Mouse (Mus musculus): ENCODE results near the gene Mllt6. TPM values are rescaled to one million over a fixed set of nuclear protein-coding genes. Genes with fewer than 3 reads are reported as not detected.
"Not testable (repeated sequence)": the region's sequence is repeated elsewhere in the genome, so short reads cannot be mapped to it uniquely, and the experiment has no call there.

The Mllt6 gene
- polyA plus RNA-seq, 1 experiment from 2014 or later, result 2.1 TPM

DNA sequence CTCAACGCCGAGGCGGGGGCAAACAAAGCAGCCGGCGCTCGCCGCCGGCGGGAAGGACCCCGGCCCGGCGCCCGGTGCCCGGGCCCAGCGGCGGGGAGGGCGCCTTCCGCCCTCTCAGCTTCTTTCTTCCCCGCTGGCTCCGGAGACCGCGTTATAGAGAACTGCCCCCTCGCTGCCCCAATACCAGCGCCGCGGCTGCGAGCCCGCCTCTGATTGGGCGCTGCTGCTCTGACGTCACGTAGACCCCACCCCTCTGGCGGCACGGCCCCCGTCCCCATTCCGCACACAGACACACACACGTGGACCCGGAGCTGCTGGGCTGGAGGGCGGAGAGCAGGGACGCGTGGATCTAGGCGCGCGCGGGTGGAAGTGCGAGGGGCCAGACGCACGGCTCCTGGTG, 33.6 kb upstream of the Mllt6 start, which contains the start of gene Epop:
Gene Epop, minus strand, starts transcription at position 127 of the 400 bp plus-strand sequence.
- H3K4me3 ChIP-seq, result peak within 1 kb of the TSS; percentile 86
- peaks cover 58% of the 10 kb centered on the region for H3K4me1 ChIP-seq
- H3K27me3 ChIP-seq (replicated peaks; ENCODE audit: low read depth, poor library complexity, severe bottlenecking), result peaks cover 71% of the 10 kb centered on the region
- no peaks in the 10 kb centered on the region for H3K9me3 ChIP-seq
- peak within 1 kb of the TSS; percentile 93 for H3K27ac ChIP-seq (replicated peaks)
- H3K36me3 ChIP-seq (replicated peaks), result no peaks in the 10 kb centered on the region
- WGBS, result under 1% methylated on average over 47 of the region's 47 CpGs
- DNase-seq (ENCODE audit: low spot score), result peak; percentile 96

- peaks cover 56% of the 10 kb centered on the region for H3K4me1 ChIP-seq
- H3K27me3 ChIP-seq (replicated peaks; ENCODE audit: low read depth, poor library complexity, severe bottlenecking), result peaks cover 56% of the 10 kb centered on the region
- 29% methylated on average over 2 of the region's 2 CpGs for WGBS
- H3K36me3 ChIP-seq (replicated peaks), result no peaks in the 10 kb centered on the region
- H3K9me3 ChIP-seq, result no peaks in the 10 kb centered on the region
- no peak overlapping the region for H3K27ac ChIP-seq (replicated peaks)
- no peak overlapping the region for H3K4me3 ChIP-seq
- DNase-seq (ENCODE audit: low spot score), result no peak
These were observed 32.2 kb upstream of the Mllt6 start for GRCm38 (mm10) chr11:97631046-97631445.

DNA sequence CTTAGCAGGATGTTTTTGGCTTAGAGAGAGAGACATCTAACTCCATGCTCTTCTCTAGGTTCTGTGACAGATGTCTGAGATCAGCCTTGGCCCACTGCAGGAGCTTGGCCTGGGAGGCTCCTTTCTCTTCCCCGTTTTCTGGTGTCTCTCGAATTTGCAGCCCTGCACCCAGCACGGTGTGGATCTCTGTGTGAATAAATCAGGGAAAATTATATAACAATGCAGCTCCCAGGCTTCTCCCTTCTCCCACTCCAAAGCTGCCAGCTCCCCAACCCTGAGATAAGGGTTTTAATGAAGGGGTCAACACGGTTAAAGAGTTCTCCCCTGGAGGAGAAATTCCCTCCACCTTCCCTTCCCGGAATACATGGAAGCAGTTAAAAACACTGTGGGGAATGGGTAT, 31.7 kb upstream of the Mllt6 start:
- Histone ChIP-seq H3K4me3 (peak overlapping the region; percentile 2; the same call in 1 of the 2 replicates), H3K27ac (replicated peaks) (no peak overlapping the region), H3K27me3 (replicated peaks; ENCODE audit: low read depth, poor library complexity, severe bottlenecking) (peaks cover 51% of the 10 kb centered on the region), H3K4me1 (peaks cover 51% of the 10 kb centered on the region), H3K9me3 (no peaks in the 10 kb centered on the region), H3K36me3 (replicated peaks) (no peaks in the 10 kb centered on the region)
- WGBS, result 14% methylated on average over 5 of the region's 5 CpGs
- DNase-seq (ENCODE audit: low spot score), result no peak

DNA sequence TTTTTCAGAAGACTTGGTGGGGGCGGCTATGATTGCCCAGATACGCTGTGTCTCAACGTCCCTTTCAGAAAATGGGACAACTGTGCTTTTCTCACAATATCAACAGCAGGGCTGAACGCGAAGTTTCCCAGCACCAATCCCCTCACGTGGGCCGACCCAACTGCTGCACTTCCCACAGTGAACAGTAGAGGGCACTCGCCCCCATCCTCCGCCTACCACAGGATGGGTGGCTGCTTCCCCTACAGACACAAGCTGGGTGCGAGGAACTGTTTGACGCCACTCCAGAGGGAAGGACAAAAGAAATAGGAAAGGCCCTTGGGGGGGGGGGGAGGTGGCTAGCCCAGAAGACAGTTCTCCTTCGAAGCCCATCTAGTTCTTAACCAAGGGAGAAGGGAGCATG, 31.3 kb upstream of the Mllt6 start:
- Histone ChIP-seq H3K4me3 (peak overlapping the region; percentile 2; the same call in 1 of the 2 replicates), H3K27ac (replicated peaks) (no peak overlapping the region), H3K36me3 (replicated peaks) (no peaks in the 10 kb centered on the region), H3K4me1 (peaks cover 47% of the 10 kb centered on the region), H3K9me3 (no peaks in the 10 kb centered on the region), H3K27me3 (replicated peaks; ENCODE audit: low read depth, poor library complexity, severe bottlenecking) (peaks cover 48% of the 10 kb centered on the region)
- WGBS, result 4% methylated on average over 12 of the region's 12 CpGs
- DNase-seq (ENCODE audit: low spot score), result peak; percentile 89

- H3K9me3 ChIP-seq; H3K36me3 ChIP-seq (replicated peaks); H3K27ac ChIP-seq (replicated peaks); H3K4me3 ChIP-seq; DNase-seq (ENCODE audit: low spot score): not testable (repeated sequence)
- H3K4me1 ChIP-seq, result peaks cover 42% of the 10 kb centered on the region
- WGBS, result 85% methylated on average over 4 of the region's 4 CpGs
- H3K27me3 ChIP-seq (replicated peaks; ENCODE audit: low read depth, poor library complexity, severe bottlenecking), result peaks cover 43% of the 10 kb centered on the region
These were observed 30.8 kb upstream of the Mllt6 start for GRCm38 (mm10) chr11:97632440-97632839.

DNA sequence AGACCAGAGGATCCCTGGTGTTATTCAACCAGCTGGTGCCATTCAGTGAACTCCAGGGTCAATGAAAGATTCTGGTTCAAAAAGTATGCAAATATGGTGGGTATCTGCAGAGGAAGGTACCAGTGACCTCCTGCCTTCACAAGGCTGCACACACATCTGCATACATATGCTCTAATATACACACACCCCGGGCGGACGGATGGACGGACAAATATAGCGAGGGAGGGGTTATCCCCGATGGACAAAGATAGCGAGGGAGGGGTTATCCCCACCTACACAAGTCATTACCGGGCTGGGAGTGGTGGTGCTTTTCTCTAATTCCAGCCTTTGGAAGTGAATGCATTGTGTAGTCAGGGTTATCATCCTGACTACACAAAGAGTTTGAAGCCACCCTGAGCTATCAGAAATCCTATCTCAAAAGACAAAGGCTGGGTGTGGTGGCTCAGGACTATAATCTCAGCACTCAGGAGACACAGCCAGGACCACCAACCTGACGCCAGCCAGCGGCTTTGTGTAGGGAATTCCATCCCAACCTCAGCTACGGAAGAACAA, 27.7 kb upstream of the Mllt6 start:
- no peak for DNase-seq (ENCODE audit: low spot score)
- 83% methylated on average over 11 of the region's 11 CpGs for WGBS

GRCm38 (mm10) chr11:97641668-97642067, 21.5 kb upstream of the Mllt6 start:
- no peak for DNase-seq (ENCODE audit: low spot score)
- Histone ChIP-seq H3K27me3 (replicated peaks; ENCODE audit: low read depth, poor library complexity, severe bottlenecking) (no peaks in the 10 kb centered on the region), H3K4me1 (no peaks in the 10 kb centered on the region), H3K9me3 (peaks cover 3% of the 10 kb centered on the region; the same call in 1 of the 2 replicates), H3K4me3 (no peak overlapping the region), H3K27ac (replicated peaks) (no peak overlapping the region), H3K36me3 (replicated peaks) (no peaks in the 10 kb centered on the region)
- 62% methylated on average over 8 of the region's 8 CpGs for WGBS

More for the DNA sequence above, 27.7 kb upstream of the Mllt6 start:
- H3K27ac ChIP-seq (replicated peaks), result no peak overlapping the region
- H3K9me3 ChIP-seq, result no peaks in the 10 kb centered on the region
- no peak overlapping the region for H3K4me3 ChIP-seq
- H3K36me3 ChIP-seq (replicated peaks), result no peaks in the 10 kb centered on the region
- H3K4me1 ChIP-seq, result peaks cover 12% of the 10 kb centered on the region
- peaks cover 15% of the 10 kb centered on the region for H3K27me3 ChIP-seq (replicated peaks; ENCODE audit: low read depth, poor library complexity, severe bottlenecking)

- Histone ChIP-seq H3K4me3 (no peak overlapping the region), H3K27ac (replicated peaks) (no peak overlapping the region), H3K4me1 (no peaks in the 10 kb centered on the region), H3K27me3 (replicated peaks; ENCODE audit: low read depth, poor library complexity, severe bottlenecking) (no peaks in the 10 kb centered on the region), H3K36me3 (replicated peaks) (no peaks in the 10 kb centered on the region), H3K9me3 (peaks cover 3% of the 10 kb centered on the region; the same call in 1 of the 2 replicates)
- 47% methylated on average over 2 of the region's 2 CpGs for WGBS
- no peak for DNase-seq (ENCODE audit: low spot score)
These were observed 20.5 kb upstream of the Mllt6 start for GRCm38 (mm10) chr11:97642746-97643145.

DNA sequence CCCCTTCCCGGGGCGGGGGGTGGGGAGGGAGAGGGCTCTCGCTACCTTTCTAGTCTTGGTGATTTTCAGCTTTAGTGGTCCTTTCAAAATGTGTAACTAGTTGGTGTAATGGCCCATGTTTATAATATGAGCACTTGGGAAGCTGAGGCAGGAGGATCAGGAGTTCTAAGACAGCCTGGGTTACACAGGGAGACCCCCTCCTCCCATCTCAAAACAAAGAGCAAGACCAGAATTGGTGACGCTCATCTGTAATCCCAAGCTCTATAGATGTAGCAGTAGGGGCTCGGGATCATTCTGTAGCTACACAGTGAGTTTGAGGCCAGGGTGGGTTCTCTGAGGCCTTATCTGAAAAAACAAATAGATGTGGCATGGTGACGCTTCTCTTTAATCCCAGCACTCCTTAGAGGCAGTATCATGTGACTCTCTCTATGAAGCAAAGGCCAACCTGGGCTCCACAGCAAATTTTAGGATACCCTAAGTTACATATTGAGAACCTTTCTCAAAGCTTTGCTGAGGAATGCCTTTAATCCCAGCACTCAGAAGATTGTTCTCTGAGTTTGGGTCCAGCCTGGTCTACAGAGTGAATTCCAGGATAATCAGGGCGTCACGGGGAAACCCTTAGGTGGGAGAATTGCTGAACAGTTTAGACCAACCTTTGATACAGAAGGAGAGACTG, 19.7 kb upstream of the Mllt6 start:
- DNase-seq (ENCODE audit: low spot score), result no peak
- H3K27me3 ChIP-seq (replicated peaks; ENCODE audit: low read depth, poor library complexity, severe bottlenecking), result no peaks in the 10 kb centered on the region
- WGBS, result 83% methylated on average over 8 of the region's 8 CpGs
- no peak overlapping the region for H3K4me3 ChIP-seq
- H3K9me3 ChIP-seq, result peaks cover 3% of the 10 kb centered on the region; the same call in 1 of the 2 replicates
- no peaks in the 10 kb centered on the region for H3K4me1 ChIP-seq
- no peak overlapping the region for H3K27ac ChIP-seq (replicated peaks)
- no peaks in the 10 kb centered on the region for H3K36me3 ChIP-seq (replicated peaks)

DNA sequence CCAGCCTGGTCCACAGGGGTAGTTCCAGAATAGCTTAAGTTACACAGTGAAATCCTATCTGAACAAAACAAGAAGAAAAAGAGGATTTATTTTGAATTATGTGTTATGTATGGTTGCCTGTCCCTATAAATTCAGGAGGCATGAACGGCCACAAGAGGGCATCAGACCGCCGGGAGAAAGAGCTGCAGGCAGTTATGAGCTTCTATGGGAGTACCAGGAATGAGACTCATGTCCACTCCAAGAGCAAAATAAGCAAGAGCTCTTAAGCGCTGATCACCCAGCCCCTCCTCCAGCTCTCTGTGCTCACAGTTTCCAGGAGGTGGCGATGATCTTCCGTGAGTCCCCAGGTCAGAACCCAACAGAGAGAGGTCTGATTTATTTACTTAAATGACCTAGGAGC, 18.4 kb upstream of the Mllt6 start:
- H3K4me1 ChIP-seq, result no peaks in the 10 kb centered on the region
- H3K27me3 ChIP-seq (replicated peaks; ENCODE audit: low read depth, poor library complexity, severe bottlenecking), result no peaks in the 10 kb centered on the region
- no peak overlapping the region for H3K4me3 ChIP-seq
- no peaks in the 10 kb centered on the region for H3K36me3 ChIP-seq (replicated peaks)
- DNase-seq (ENCODE audit: low spot score), result peak; percentile 74
- H3K27ac ChIP-seq (replicated peaks), result no peak overlapping the region
- WGBS, result 1% methylated on average over 6 of the region's 6 CpGs
- H3K9me3 ChIP-seq, result peaks cover 3% of the 10 kb centered on the region; the same call in 1 of the 2 replicates

- 82% methylated on average over 4 of the region's 4 CpGs for WGBS
- H3K9me3 ChIP-seq; H3K36me3 ChIP-seq (replicated peaks); DNase-seq (ENCODE audit: low spot score); H3K4me3 ChIP-seq; H3K4me1 ChIP-seq; H3K27me3 ChIP-seq (replicated peaks; ENCODE audit: low read depth, poor library complexity, severe bottlenecking); H3K27ac ChIP-seq (replicated peaks): not testable (repeated sequence)
These were observed 14.7 kb upstream of the Mllt6 start for GRCm38 (mm10) chr11:97648541-97648940.

GRCm38 (mm10) chr11:97650341-97650740, 12.9 kb upstream of the Mllt6 start:
- 64% methylated on average over 5 of the region's 5 CpGs for WGBS
- H3K36me3 ChIP-seq (replicated peaks), result no peaks in the 10 kb centered on the region; the same call in 1 of the 2 replicates
- no peak overlapping the region for H3K27ac ChIP-seq (replicated peaks)
- no peak for DNase-seq (ENCODE audit: low spot score)
- peaks cover 8% of the 10 kb centered on the region for H3K4me1 ChIP-seq
- H3K9me3 ChIP-seq, result no peaks in the 10 kb centered on the region
- peaks cover 7% of the 10 kb centered on the region; the same call in 1 of the 2 replicates for H3K27me3 ChIP-seq (replicated peaks; ENCODE audit: low read depth, poor library complexity, severe bottlenecking)
- no peak overlapping the region for H3K4me3 ChIP-seq

DNA sequence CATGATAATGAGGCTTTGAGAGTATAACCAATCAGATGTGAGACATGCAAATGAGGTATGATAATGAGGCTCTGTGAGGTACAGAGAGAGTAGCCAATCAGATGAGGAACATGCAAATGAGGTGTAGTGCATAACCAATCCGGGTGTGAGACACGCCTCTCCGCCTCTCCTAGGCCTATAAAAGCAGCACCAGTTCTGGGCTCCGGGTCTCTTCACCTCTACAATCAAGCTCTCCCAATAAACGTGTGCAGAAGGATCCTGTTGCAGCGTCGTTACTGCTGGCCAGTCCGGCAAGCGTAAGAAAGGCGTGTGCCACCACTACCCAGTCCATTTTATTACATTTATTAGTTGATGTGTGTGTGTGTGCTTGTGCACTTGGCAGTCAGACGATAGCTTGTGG, 9.8 kb upstream of the Mllt6 start:
- 93% methylated on average over 11 of the region's 11 CpGs for WGBS
- not testable (repeated sequence) for H3K27me3 ChIP-seq (replicated peaks; ENCODE audit: low read depth, poor library complexity, severe bottlenecking); H3K4me3 ChIP-seq; H3K36me3 ChIP-seq (replicated peaks); DNase-seq (ENCODE audit: low spot score); H3K27ac ChIP-seq (replicated peaks); H3K9me3 ChIP-seq
- H3K4me1 ChIP-seq, result peaks cover 19% of the 10 kb centered on the region

Measured in embryonic facial prominence, embryonic 10.5 days (tissue).